Mouse (Mus musculus): ENCODE data around the gene Kdm4b.

DNA sequence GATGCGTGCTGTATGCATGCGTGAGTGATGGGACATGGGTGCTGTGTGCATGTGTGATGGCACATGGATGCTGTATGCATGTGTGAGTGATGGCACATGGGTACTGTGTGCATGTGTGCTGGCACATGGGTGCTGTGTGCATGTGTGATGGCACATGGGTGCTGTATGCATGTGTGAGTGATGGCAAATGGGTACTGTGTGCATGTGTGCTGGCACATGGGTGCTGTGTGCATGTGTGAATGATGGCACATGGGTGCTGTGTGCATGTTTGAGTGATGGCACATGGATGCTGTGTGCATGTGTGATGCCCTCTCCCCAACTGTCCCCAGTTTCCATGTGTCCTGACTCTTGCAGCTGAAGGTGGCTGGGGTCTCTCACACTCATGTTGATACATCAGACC is 94.2 kb downstream of the Kdm4b start:
- TF ChIP-seq CTCF (IDR thresholded peaks at IDR 0.05; ENCODE audit: control insufficient read depth, insufficient read depth, insufficient replicate concordance, low read depth, low read length) (no peak), POLR2A (IDR thresholded peaks at IDR 0.05; ENCODE audit: control insufficient read depth, low read depth, low read length) (no peak)
